Mouse (Mus musculus) layer of hippocampus, adult 9-10 months (tissue): ENCODE results near the gene Mt4.
A peak's percentile ranks its signal among the peaks of the same experiment; 100 is the strongest.
"Not testable (repeated sequence)": the region's sequence is repeated elsewhere in the genome, so short reads cannot be mapped to it uniquely, and the experiment has no call there.

Source experiments
- DNase-seq: peaks from one replicate; pipeline ENCODE4 v3.0.0; 2022; ENCODE audit warnings: low spot score

Gene Mt4

DNA sequence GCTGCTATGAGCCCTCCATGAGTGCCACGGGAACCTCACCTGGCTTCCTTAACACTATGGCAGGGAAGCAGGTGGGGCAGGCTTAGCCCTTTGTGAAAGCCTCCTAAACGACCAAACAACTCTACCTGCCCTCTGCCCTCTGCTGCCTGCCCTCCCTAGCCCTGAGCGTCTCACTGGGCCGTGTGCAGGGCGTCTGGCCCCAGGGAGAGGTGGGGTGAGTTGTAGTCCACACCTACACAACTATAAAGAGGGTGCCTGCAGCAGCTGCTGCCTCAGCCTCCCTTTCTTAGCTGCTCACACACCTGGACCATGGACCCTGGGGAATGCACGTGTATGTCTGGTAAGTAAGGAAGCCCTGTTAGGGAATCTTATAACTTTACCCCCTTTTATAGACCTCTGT is at the start of gene Mt4:
TSS of gene Mt4 (plus strand) at position 265 of the 400 bp plus-strand sequence.
- no peak for DNase-seq

DNA sequence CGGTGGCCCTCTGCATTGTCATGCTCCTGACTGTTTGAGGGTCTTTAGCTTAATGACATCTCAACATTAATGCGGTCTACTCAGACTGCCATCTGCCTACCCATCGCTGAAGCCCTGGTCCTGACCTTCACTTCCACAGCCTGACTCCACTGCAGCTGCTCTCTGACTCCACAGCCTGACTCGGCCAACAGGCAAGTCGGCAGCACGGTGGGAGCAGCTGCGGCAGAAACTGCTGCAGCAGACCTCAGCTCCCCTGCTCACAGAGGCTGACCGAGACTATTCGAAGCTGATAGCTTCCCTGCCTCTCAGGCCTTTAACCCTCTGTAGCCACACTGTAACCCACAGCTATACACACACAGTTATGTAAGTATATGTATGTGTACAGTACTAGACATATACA is 49.0 kb upstream of the Mt4 start:
- DNase-seq = no peak

DNA sequence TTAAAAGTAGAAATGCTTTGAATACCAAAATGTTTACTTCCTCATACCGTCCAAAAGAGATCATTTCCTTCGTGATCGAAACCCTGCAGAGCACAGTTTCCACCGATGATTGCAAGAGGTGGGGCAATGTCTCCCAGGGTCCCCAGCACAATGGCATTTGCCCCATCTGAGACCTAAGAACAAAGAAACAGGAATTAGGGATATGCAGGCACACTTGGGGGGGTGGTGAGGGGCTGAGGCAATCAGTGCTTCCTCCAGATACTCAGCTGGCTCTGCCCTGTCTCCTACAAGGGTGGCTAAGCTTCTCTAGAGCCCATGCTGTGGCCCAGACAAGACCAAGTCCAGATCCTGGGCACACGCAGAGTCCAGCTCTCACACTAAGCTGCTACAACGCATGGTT is 47.3 kb upstream of the Mt4 start:
- no peak for DNase-seq

DNA sequence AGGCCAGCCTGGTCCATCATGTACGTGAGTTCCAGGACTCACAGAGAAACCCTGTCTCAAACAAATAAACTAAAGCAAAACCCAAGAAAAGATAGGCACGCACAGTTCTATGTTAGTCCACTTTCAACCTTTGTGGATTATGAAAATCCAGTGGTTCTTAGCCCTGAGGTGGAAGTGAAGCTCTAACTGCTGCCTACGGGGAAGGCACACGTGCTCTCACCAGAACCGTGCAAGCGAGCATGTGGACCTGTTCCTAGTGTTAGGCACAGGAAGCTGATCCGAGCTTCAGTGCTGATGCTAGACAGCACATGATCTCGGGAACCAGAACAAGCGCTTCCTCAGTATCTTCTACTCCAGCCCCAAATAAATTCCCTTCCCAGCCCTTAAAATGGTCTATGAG is 44.1 kb upstream of the Mt4 start:
- no peak for DNase-seq

- DNase-seq = no peak
Observed at GRCm38 (mm10) chr8:94094281-94094680, 42.7 kb upstream of the Mt4 start.

DNA sequence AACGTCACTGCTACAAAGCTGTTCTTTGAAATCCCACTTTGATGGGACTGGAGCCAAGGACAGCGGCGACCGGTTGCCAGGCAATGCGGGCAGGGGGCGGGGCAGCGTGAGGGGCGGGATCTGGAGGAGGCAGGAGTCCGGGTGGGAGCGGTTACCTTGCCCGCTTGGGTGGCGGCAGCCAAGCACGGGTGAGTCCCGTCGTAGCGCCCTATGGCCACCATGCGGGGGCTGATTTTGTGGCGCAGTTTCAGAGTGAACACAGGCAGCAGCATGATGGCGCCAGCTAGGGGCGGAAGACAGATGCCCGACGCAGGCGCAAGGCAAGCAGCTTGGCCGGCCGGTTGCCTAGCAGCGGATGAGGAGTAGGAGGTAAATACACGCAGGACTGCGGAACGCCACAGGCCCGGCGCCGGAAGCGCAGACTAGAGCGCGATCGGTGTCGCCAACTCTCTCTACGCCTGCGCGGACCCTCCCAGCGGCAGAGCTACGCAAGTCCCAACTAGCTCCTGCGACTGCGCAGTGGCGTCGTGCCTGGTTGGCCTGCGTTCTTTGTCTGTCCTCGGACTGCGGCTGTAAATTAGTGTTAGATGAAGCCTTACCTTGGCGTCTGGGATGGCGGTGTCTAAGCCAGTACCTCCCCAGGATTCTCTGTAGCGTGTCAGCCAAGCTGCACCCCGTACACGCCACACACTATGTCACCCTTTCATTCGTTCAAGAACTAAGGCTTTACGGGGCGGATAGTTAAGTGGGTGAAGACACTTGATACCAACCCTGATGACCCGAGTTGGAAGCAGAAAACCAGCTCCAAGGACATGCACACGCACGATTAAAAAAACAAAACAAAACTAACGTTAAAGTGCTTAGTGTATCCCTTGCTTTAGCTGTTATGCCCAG is 38.7 kb upstream of the Mt4 start, which contains the start of gene Bbs2:
TSS of gene Bbs2 (minus strand) at position 848 of the 894 bp plus-strand sequence.
- peak; percentile 97 for DNase-seq

- DNase-seq = no peak
Observed at GRCm38 (mm10) chr8:94098996-94099395, 38.0 kb upstream of the Mt4 start.

GRCm38 (mm10) chr8:94104146-94104545 is 32.9 kb upstream of the Mt4 start:
- no peak for DNase-seq

- DNase-seq = no peak
Observed at GRCm38 (mm10) chr8:94107871-94108270, 29.1 kb upstream of the Mt4 start.

GRCm38 (mm10) chr8:94109396-94109795 is 27.6 kb upstream of the Mt4 start:
- DNase-seq = no peak

DNA sequence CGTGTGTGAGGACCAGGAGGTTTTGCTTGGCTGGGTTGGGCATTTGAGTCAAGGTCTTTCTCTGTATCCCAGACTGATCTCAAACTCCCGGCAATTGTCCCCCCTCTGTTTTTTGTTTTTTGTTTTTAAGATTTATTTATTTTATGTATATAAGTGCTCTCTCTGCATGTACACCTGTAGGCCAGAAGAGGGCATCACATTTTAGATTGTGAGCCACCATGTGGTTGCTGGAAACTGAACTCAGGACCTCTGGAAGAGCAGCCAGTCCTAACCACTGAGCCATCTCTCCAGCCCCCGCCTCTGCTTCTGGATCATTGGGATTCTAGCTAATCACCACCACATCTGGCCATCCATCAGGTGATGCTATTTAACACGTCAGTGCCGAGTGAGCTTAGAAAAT is 27.2 kb upstream of the Mt4 start:
- no peak for DNase-seq

DNA sequence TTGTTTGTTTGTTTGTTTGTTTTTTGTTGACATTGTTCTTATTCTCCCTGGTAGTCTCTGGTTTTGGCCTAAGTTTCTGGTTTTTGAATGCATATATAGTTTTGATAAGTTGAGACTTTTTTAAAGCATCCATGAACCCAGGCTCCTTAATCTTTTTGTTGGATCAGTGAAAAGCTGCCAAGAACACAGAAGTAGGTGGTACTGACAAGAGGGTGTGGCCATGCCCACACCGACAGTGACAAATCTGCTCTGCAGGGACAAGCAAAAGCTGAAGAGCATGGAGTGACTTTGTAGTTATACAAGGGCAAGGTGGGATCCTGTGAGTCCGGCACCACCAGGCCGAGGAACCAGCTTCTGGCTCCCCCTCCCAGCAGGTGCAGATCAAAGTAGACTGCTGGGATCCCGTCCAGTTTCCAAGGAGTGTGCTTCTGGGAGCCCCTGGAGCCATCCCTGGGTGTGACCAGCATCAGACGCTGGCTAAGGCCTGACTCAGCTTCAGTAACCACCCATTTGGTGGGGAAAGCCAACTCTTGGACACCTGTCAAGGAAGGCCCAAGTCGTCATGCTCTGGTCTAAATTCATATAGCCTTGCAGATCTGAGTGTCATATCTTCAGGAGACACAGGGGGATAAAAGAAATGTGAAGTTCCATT is 26.3 kb upstream of the Mt4 start:
- no peak for DNase-seq

- no peak for DNase-seq
Observed at GRCm38 (mm10) chr8:94113435-94113834, 23.6 kb upstream of the Mt4 start.

DNA sequence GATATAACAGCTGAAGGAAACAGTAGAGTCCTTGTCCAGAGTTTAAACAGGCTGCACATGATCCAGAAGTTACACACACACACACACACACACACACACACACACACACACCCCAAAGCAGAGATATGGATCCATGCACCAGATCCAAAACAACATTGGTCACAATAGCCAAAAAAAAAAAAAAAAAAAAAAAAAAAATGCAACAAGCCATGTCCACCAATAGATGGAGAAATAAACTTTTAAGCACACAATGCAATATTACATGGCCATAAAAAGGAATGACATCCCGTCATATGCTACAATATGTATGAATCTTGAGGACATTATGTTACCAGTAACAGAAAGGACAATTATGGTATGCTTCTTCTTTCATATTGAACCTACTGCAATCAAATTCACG is 23.0 kb upstream of the Mt4 start:
- no peak for DNase-seq

DNA sequence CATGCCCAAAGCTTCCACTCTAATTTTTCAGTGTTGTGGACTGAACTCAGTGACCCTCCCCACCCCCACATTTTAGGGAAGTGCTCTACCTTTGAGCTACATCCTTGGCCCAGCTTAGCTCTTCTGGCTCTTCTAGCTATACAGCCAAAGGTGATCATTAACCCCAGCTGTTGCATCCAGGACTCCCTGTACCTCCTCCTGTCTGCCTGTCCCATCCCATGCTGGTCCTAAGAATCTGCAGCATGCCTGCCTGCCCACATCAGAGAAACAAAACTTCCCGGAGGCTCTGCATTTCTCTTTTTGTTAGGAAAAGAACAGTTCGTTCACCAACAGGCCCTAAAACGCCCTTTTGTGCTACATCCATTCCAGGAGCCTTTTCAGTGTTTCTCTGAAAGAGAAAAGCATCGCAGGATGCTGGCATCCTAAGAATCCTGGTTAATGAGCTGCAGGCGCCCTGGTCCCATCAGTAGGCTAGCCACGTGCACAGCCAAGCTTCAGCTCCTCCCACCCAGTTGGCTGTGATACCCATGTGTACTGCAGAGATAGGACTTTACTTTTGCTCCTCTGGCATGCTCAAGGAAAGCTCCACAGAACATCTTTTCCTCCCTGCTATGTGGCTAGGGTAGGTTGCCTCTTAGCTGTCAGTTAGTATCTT is 18.1 kb upstream of the Mt4 start:
- peak; percentile 43 for DNase-seq

DNA sequence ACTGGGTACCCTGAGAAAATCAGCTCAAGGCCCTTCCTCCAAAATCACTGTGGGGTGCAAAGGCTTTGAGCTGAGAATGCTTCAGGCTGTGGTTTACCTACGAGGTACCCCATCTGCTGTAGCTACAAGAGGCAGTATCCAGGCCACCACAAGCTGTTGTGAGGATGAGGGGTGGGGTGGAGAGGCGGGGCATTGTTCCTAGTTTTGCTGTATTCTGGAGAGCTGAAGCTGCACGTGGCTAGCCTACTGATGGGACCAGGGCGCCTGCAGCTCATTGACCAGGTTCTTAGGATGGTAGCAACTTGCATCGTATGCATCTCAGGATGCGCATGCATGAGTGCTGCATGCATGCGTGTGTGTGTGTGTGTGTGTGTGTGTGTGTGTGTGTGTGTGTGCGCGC is 15.4 kb upstream of the Mt4 start:
- no peak for DNase-seq

DNA sequence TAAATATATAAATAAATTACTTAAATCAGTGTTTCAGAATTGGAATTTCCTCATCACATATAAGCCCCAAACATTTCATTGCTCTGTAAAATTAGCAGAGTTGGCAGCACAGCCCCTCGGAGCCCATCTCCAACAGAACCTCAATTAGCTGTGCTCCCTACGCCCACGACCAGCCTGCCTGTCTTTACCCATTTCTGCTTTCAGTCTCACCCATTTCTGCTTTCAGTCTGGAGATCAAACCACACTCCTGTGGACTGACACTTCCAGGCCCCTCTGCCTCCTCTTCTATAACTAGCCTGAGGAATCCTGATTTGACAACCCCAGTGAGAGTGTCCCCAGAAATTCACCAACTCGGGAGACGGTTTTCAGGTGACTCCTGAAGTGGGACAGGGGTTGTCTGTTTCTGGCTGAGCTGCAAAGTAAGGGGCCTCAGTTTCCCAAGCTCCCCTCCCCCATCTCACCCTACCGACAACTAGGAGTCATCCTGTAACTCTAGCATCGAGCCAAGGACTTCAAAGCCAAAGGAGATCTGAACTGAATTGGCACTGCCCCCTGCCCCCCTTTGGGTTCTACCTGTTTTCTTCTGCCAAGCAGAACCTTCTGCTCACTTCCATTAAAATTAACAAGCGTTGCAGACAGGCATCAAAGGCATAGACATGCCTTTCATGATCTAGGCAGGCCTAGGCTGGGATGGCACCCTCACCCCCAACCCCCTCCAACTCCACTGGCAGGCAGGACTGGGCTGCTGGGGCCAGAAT is 14.1 kb upstream of the Mt4 start:
- no peak for DNase-seq

- DNase-seq = no peak
Observed at GRCm38 (mm10) chr8:94127711-94128110, 9.3 kb upstream of the Mt4 start.

DNA sequence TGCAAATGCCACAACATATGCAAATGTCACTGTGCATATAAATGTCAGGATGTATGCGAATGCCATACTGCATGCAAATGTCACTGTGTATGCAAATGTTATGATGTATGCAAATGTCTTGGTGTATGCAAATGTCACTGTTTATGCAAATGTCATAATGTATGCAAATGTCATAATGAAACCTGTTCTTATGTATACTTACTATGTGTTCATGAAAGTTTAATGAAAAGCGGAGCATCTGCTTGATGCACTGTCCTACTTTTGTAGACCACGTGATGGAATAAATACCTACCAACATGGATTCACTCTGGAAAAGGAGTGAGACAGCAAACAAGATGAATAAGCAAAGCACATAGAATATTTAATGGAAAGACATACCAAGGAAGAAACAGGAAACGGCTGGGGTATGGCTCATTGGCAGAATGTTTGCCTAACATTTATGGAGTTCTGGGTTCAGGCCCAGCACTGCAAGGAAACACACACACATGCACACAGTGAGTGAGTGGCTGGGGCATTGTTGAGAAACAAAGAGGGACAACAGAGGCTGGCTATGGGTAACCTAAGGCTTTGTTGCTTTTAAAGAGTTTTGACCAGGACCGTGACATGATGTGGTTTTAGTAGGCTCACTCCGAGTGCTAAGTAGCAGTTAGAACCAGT is 7.7 kb upstream of the Mt4 start:
- DNase-seq = no peak

DNA sequence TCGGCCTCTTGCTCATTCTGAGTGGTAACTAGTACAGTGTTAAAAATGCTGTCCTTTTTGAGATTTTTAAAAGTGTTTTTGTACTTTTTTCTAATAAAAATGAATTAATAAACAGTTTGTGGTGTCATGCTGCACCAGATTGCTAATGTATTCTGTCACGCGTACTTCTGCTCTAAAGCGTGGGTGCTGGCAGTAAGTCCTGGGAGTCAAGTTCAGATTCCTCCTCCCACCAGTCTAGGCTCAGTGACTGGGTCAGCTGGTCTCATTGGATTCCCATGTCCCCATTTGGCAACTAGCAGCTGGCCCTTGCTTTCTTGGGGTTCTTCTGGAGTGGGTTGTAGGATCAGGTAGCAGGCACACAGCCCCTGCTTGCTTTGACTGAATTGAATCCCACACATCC is 6.9 kb upstream of the Mt4 start:
- no peak for DNase-seq

DNA sequence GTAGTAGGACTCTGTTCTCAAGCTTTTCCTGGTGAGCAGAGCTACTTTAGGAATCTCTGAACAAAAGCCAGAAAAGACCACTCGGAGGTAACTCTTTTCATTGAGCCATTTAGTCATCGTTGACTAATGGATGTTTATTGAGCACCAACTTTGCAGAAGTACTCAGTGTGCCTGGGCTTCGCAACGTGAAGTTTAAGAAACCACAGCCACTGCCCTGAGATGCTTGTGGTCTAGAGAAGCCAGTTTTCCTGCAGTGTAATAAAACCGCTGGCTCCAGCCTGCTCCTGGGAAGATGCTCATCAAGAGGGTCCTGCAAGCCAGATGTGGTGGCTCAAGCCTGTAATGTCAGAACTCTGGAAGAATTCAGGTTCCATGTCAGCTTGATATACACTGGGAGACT is 4.9 kb upstream of the Mt4 start:
- DNase-seq = no peak

DNA sequence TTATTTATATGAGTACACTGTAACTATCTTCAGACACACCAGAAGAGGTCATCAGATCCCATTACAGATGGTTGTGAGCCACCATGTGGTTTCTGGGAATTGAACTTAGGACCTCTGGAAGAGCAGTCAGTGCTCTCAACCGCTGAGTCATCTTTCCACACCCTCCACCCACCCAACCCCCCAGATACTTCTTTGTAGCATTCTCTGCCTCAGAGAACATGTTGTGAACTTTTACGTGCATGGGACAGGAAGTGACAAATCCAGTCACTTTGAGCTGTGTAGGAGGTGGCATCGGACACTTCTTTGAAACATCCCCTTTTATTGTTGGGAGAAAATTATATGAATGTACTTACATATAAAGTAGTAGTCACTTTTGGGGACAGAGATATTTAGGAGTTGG is 2.4 kb upstream of the Mt4 start:
- DNase-seq = not testable (repeated sequence)
